Mouse (Mus musculus) MEL (cell line): Measurements from ENCODE around the gene Stat4.

Experiments
- BHLHE40 ChIP-seq: IDR thresholded peaks from 2 replicates; pipeline ENCODE4 v1.6.1; 2012; ENCODE audit warnings: low read depth, mild to moderate bottlenecking, inconsistent platforms, low read length, improper control_type of control experiment, borderline replicate concordance
- CTCF ChIP-seq, 3 experiments: IDR thresholded peaks in 2 of 3; conservative IDR thresholded peaks in 1 of 3; 2 replicates each; pipeline ENCODE4 v1.5.1; 2011 to 2012; ENCODE audit warnings: low read length in 3 of 3, low read depth in 2 of 3, mild to moderate bottlenecking in 2 of 3, improper control_type of control experiment in 1 of 3, inconsistent platforms in 1 of 3, mixed read lengths in 1 of 3, moderate library complexity in 1 of 3; ENCODE audit not compliant: control insufficient read depth in 1 of 3, insufficient read depth in 1 of 3, poor library complexity in 1 of 3, severe bottlenecking in 1 of 3
- POLR2AphosphoS5 ChIP-seq: IDR thresholded peaks from 2 replicates; pipeline ENCODE4 v1.6.1; 2012; ENCODE audit warnings: low read depth, borderline replicate concordance, mild to moderate bottlenecking, inconsistent platforms, low read length, moderate library complexity, mixed read lengths
- TCF12 ChIP-seq: IDR thresholded peaks from 2 replicates; pipeline ENCODE4 v1.6.1; 2014; ENCODE audit warnings: low read depth, mild to moderate bottlenecking, inconsistent platforms, low read length, improper control_type of control experiment, moderate library complexity

DNA sequence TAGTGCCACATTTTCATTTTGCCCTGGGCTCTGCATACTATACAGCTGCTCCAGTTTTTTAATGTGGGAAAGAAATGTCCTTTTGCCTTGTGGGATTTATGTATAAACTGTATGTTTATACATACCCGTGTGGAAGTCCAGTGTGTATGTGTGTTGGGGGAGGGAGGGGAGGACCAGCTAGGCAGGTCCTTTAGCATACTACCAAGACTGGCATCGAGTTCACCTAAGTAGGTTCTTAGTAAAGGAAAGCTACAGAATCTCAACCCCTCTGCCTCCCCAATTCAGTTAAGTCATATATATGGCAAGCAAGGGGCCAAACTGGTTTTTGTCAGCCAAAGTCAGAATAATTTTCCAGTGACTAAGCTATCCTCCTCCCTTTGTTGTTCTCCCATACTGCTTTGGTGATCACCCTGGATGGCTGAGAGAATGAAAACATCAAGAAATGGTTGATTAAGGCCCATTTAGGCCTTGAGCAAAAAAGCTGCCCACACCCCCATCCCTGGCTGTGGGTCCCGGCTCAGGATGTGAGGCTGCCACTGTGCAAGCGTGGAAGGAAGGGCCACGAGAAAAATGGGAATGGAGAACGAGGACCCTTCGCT lies 126.2 kb downstream of the Stat4 start:
- TF ChIP-seq BHLHE40 = no peak
- no peak for TF ChIP-seq POLR2AphosphoS5
- TF ChIP-seq TCF12 = no peak
- no peak for TF ChIP-seq CTCF (IDR thresholded peaks at IDR 0.05 in 2 of 3, conservative IDR thresholded peaks at IDR 0.05 in 1 of 3; ENCODE audit: control insufficient read depth in 1 of 3, insufficient read depth in 1 of 3, low read depth in 2 of 3, low read length in 3 of 3, poor library complexity in 1 of 3, severe bottlenecking in 1 of 3)
